Mouse (Mus musculus) myocyte (in vitro differentiated cells): ENCODE measurements around the gene Galt.

Experiments used
- CEBPB ChIP-seq: IDR thresholded peaks from 2 replicates; pipeline ENCODE4 v1.6.1; 2011; ENCODE audit warnings: mild to moderate bottlenecking, moderate library complexity; ENCODE audit not compliant: poor library complexity, insufficient read depth, severe bottlenecking
- MAX ChIP-seq: IDR thresholded peaks from one replicate; pipeline ENCODE4 v1.6.1; 2011; ENCODE audit warnings: low read depth, mild to moderate bottlenecking, control low read depth
- POLR2A ChIP-seq: IDR thresholded peaks from one replicate; pipeline ENCODE4 v1.6.1; 2011; ENCODE audit warnings: low read depth, mild to moderate bottlenecking, control low read depth, moderate library complexity; ENCODE audit not compliant: insufficient read length
- POLR2AphosphoS2 ChIP-seq: IDR thresholded peaks from one replicate; pipeline ENCODE4 v1.6.1; 2011; ENCODE audit warnings: low read depth, control low read depth; ENCODE audit not compliant: insufficient read length
- USF1 ChIP-seq: IDR thresholded peaks from one replicate; pipeline ENCODE4 v1.6.1; 2011; ENCODE audit warnings: low read depth, mild to moderate bottlenecking, control low read depth, moderate library complexity

DNA sequence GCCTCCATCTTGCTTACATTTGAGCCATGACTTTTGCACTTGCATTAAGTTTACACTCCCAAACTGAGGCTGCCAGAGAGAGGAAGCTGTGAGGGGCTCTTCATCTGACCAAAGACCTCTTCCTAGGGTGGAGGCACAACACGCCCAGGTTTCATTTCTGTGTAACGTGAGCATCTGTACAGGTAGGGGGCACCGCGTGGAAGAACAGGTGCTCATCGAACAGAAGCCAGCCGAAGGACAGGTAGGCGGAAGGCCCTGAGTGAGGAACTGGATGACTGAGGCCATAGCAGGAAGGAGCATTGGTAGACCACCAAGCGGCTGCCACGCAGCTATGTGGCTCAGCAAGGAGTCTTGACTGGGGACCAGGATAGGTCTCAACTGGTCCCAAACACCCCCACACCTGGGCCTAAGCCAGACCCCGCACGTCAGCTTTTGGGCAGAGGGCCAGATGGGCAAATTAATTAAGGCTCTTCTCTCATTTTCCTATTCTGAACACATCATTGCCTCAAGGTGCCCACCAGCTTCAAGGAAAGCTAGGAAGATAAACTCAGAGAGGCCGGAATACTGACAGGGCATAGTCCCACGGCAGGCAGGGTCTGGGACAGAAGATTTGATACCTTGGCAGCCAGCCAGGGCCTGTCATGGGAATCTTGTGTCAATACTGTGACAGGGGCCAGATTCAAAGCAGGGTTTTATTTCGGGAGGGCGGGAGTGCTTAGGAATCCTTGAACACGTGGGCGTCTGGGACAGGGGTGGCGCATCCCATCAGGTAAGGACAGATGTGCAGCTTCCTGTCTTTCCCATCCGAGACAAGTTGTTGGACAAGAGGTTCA is 48.9 kb upstream of the Galt start:
- TF ChIP-seq POLR2A: no peak
- TF ChIP-seq MAX: no peak
- TF ChIP-seq CEBPB: no peak
- no peak for TF ChIP-seq POLR2AphosphoS2
- TF ChIP-seq USF1: no peak
